Mouse (Mus musculus) MN1 (cell line): ENCODE results near the gene Sppl2b.
"Not testable (repeated sequence)": the region's sequence is repeated elsewhere in the genome, so short reads cannot be mapped to it uniquely, and the experiment has no call there.

Experiments
- DNase-seq: peaks from one replicate; pipeline ENCODE4 v3.0.0-alpha.2; 2016; ENCODE audit warnings: low spot score

Gene Sppl2b

DNA sequence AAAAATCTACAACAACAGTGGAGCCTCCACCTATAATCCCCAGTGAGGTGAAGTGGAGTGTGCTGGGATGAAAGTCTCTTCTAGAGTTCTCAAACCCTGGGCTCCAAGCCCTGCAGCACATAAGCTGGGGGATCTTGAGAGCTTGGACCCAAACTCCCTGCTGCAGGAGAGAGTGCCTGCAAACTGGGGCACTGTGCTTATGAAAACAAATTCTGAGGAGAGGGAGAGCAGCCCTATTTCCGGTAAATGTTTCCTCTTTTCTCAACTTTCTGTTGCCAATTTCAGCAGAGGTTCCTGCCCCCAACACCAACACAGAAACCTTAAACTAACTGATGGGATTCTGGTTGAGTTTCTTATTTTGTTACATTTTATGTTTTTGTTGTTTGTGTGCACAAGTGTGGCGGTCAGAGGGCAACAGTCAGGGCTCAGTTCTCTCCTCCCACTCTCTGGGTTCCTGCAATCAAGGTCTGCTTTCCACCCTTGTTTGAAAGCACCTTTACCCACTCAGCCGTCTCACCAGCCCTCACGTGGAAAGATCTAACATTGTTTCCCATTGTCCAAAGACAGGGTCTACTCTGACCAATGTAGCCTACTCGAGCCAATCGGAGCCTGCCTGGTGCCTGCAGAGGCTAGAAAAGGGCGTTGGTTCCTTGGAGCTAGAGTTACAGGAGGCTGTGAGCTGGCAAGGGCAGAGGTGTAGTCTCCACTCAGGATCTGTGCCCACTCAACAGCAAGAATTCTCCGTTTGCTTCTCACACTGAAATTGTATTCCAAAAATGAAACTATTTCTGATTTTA lies 31.0 kb upstream of the Sppl2b start:
- DNase-seq, result no peak

GRCm38 (mm10) chr10:80824827-80825226 lies 30.2 kb upstream of the Sppl2b start:
- no peak for DNase-seq

GRCm38 (mm10) chr10:80826151-80827062 lies 28.7 kb upstream of the Sppl2b start, which contains the start of gene Oaz1:
Oaz1 (plus strand) TSS chr10:80826656.
- peak; percentile 99 for DNase-seq

DNA sequence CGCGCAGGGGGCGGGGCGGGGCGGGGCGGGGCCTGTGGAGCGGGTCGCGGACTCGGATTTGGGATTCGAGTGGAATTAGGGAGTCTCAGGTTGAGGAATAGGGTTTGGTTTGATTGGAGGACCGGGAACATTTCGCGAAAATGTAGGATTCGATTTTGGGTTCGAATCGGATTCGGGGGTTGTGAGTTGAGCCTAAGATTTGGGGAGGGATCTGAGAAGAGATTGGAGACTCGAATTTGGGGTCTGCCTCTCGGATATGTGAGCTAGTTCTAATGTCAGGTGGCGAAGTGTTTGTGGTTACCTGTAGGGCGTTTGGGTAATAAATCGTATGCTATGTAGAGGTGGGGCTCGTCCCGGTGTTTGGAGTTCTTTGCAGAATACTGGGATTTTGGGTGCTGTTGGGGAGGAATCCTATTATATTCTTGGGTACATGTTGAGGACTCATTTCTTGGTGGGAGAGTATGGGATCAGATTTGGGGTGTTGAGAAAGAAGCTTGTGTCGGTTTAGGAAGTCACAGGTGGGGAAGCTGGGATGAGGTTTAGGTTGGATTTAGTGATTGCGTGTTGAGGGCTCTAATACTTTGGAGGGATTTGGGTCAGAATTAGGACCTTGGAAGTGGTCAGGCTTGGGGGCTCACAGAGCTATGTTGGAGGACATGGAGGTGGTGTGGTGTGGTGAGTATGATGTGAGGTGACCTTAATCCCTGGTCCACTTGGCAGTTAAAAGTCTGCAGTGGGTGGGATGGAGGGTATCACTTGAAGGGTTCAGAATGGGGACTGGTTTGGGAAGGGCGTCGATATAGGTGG lies 27.8 kb upstream of the Sppl2b start:
- DNase-seq, result no peak

GRCm38 (mm10) chr10:80827870-80828420 lies 27.1 kb upstream of the Sppl2b start:
- DNase-seq, result no peak

DNA sequence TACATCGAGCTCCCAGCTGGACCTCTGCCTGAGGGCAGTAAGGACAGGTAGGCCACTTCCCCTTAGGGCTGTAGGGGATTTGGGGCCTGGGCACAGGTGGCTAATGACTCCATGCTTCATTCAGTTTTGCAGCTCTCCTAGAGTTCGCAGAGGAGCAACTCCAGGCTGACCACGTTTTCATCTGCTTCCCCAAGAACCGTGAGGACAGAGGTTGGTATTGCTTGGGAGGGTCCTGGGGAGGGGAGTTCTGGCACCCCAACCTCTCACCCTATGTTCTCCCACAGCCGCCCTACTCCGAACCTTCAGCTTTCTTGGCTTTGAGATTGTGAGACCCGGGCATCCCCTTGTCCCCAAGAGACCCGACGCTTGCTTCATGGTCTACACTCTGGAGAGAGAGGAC lies 26.5 kb upstream of the Sppl2b start:
- DNase-seq, result not testable (repeated sequence)

DNA sequence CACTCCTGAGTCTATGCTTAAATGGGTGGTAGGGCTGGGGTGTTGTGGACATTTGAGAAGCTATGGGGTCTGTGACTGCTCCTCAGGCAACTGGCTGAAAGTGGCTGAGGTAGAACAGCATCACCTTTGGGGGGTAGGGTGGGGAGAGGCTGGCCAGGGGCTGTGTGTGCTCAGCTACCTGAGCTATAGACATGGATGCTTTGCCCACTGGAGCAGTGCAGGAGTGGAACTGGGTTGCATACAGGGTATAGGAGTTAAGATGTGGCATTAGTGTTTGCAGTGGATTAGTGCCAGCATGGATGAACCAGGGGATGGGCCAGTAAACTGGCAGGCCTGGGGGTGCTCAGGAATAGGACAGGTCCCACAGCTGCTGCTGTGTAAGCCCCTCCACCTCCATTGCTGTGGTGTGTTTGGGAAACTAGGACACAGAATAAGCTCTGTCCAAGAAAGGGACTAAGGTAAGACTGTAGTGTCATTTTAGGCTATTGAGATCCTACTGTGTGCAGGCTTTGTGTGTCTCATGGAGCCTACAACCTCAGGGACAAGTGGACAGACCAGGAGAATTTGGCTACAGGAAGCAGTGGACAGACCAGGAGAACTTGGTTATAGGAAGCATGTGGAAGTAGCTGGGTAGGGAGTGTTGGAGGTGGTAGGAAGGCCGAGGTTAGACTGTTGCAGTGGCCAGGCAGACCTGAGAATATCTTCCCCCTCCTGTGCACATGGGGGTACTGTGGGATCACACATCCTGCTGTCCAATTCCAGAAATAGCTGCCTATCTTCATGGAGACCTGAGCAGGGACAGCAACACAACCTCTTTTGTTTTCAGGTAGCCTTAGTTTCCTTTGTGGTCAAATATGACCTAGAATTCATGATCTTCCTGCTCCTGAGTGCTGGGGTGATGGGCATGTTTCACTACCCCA lies 25.5 kb upstream of the Sppl2b start:
- no peak for DNase-seq

DNA sequence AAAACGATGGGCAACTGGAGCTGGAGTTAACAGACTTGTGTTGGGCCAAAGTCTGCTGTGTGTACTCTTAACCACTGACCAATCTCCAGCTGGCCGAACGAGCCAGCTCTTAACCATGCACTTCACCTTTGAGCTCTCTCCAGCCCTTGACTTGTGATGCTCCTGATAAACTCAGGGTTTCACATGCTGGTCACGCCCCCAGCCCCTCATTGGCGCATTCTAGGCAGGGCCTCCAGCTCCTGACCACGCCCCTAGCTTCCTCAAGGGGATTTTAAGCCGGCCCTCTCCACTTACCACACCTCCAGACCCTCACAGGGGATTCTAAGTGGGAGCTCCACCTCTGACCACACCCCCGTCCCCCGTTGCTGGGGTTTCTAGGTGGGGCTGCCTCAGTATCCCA lies 23.9 kb upstream of the Sppl2b start:
- DNase-seq, result peak; percentile 31

DNA sequence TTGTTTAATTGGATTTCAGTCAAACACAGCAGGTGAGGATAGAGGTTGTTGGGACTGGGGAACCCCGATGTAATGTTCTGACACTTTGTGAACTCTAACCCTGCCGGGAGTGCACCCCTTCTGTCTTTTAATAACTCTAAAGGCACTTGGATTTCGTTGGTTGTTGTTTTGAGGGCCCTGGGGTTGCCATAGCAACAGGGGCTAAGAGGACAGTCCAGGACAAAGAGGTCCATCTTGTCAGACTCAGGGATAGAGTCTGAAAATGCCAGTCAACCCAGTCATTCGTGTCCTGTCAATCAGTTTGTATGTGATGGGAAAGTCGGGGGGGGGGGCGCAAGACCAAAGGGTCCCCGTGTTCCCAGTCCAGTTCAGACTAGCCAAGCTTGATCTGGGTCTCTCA lies 22.3 kb upstream of the Sppl2b start:
- DNase-seq, result no peak

DNA sequence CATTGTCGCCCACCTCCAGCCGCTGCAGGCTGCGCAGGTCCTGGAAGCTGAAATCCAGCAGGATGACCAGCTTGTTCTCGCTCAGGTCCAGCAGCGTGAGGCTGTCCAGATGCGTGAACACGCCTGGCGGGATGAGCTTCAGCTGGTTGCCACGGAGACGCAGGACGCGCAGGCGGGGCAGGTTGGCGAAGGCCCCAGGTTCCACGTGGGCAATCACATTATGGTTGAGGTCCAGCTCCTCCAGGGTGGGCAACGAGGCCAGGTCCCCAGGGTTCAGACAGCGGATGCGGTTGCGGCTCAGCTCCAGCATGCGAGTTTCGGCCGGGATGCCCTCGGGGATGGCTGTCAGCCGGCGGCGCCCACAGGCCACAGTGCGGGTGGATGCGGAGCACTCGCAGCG lies 19.5 kb upstream of the Sppl2b start:
- DNase-seq, result no peak

DNA sequence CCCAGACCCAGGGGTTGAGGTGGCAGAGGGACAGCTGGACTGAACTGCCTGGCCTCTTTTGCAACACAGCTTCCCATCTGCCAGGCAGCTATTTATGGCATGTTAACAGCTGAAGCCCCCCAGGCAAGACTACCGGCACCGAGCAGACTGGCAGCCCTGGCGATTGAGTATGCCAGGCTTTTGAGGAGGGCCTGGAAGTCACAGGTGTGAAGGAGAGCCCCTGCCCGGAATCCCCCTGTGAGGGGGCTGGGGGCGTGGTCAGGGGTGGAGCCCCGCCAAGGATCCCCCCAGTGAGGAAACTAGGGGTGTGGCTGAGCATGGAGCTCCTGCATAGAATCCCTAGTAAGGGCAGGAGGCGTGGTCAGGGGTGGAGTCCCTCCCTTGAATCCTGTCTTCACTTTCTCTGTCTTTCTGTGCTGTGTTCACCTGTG lies 18.1 kb upstream of the Sppl2b start:
- no peak for DNase-seq

- DNase-seq, result no peak
Measured at GRCm38 (mm10) chr10:80837827-80838226, 17.2 kb upstream of the Sppl2b start.

- DNase-seq, result no peak
Measured at GRCm38 (mm10) chr10:80838346-80838912, 16.6 kb upstream of the Sppl2b start.

DNA sequence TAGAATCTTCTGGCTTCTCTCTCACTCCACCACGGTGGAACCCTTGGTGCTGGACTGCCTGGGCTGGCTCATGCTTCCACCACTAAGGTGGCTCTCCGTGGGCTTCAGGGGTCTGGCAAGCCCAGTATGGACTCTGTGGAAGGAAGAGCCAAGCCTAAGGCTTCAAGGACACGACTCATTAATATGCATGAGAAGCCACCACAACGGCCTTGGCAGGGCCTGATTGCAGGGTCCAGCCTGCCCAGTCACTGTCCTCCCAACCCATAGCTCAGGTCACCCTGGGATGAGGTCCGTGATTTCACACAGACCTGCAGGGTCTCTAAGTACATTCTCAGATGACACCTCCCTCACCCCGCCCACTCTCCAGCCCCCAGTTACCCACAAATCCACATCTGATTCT lies 15.2 kb upstream of the Sppl2b start:
- no peak for DNase-seq

DNA sequence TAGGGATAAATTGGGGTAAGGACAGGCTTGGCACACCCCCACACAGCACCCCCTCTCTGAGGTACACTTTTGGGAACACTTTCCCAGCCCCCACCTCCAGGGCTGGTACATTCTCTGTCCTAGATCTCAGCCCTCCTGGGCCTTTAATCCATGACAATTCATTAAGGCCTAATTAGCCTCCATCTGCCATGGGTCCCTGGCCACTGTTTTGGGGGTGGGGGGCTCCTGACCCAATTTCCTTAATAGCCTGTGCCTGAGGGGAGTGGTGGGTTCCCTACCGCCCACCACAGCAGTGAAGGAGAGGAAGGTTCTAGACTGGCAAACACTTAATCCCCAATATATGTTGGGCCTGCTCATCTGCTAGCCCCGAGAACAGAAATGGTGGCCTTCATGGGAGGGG lies 13.4 kb upstream of the Sppl2b start:
- DNase-seq, result no peak

GRCm38 (mm10) chr10:80842334-80842733 lies 12.7 kb upstream of the Sppl2b start:
- DNase-seq, result no peak

DNA sequence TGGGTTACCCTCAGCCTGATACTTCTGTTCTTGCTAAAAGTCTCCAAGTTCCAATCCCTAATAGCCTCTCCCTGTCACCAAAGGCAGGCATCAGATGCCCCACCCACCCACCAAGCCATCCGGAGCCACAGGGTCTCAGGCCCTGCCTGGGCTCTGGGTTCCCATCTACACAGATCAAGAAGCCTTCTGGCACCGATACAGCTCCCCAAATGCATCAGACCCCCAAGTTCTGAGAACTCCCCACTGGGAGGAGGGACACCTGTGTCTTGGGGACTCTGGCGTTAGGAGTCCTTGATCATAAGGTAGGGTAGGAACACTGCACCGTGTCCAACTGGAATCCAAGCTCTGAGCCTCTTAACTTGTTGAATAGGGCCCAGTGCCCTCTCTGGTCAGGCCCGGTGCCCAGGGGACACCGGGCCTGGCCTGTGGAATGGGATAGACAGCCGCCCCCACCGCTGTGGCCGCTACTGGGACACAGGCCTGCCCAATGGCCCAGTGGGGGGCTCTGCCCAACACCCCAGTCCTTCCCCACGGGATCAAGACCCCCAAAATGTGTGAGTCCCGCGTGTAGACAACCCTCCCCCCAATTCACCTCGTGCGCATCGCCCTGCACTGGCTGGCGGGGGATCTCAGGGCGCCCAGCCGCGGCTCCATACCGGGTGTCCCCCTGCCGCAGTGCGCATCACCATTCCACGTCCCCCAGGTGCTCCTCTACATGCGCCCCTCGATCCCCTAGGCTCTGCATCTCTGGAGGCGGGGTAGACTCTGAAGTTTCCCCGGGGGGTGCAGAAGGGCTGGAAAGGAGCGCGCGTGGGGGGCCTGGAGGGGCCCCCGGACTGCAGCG lies 11.8 kb upstream of the Sppl2b start:
- DNase-seq, result no peak

- no peak for DNase-seq
Measured at GRCm38 (mm10) chr10:80843931-80844547, 11.0 kb upstream of the Sppl2b start, which contains the start of gene Lingo3. Lingo3 (minus strand) TSS chr10:80844039.
